Mouse (Mus musculus) ES-E14 (cell line): ENCODE data around the gene Cttn.

Source experiments
- CHD2 ChIP-seq: IDR thresholded peaks from 2 replicates; pipeline ENCODE4 v1.6.1; 2014; ENCODE audit warnings: mild to moderate bottlenecking, low read depth, low read length, inconsistent platforms
- HCFC1 ChIP-seq: IDR thresholded peaks from 2 replicates; pipeline ENCODE4 v1.6.1; 2012; ENCODE audit warnings: low read length, inconsistent platforms, borderline replicate concordance; ENCODE audit not compliant: insufficient read depth
- ZNF384 ChIP-seq: IDR thresholded peaks from 2 replicates; pipeline ENCODE4 v1.6.1; 2012; ENCODE audit warnings: low read depth, low read length, inconsistent platforms

DNA sequence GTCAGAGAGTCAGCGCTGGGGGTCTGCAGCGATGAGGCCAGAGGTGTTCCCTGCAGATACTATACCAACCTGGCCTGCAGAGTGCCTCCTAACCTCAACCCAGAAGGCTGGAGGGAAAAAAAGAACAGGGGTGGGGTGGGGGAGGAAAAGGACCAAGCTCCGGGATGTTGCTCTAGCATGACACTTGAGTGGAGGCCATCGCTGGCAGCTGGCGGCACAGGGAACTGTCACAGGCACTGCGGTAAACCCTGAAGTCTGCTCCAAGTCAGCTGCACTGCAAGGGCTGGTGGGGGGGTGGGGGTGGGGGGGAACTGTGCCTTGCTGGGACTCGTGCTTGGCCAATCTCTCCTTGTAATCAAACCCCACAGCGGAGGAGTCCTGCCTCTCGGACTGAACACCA, 20.1 kb downstream of the Cttn start:
- TF ChIP-seq ZNF384 (no peak), CHD2 (no peak), HCFC1 (no peak)
